Mouse (Mus musculus) naive thymus-derived CD4-positive, alpha-beta T cell, adult 2 months (primary cell): ENCODE data around the gene Tnfaip8l2.
"Not testable (repeated sequence)": the region's sequence is repeated elsewhere in the genome, so short reads cannot be mapped to it uniquely, and the experiment has no call there.

Experiments used
- DNase-seq: peaks from one replicate; pipeline ENCODE4 v3.0.0-alpha.2; 2011; ENCODE audit warnings: low read depth

Gene Tnfaip8l2

GRCm38 (mm10) chr3:95159987-95160963, 18.1 kb upstream of the Tnfaip8l2 start, which contains the start of gene Sema6c:
Gene Sema6c (plus strand): TSS chr3:95160457.
- peak; percentile 90 for DNase-seq

GRCm38 (mm10) chr3:95159511-95159986, 17.4 kb upstream of the Tnfaip8l2 start:
- DNase-seq, result no peak

DNA sequence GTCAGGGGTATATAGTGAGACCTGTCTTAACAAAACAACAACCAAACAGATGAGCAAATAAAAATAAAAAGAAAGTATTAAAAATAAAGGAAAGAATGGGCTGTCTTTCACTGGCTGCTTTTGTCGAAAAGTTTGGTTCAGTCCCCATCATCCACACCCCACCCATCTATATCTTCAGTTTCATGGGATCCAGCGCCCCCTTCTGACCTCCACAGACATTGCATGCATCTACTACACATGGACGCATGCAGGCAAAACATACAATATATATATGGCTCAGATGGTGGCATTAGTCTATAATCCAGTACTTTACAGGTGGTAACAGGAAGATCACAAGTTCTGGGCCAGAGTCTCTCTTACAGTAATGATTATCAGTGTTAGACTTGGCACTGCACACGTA, 11.7 kb upstream of the Tnfaip8l2 start:
- DNase-seq, result peak; percentile 86

- DNase-seq, result no peak
Measured at GRCm38 (mm10) chr3:95147924-95148323, 5.8 kb upstream of the Tnfaip8l2 start.

GRCm38 (mm10) chr3:95142617-95143011, 454 bp upstream of the Tnfaip8l2 start:
- DNase-seq, result peak; percentile 95

- peak; percentile 84 for DNase-seq
Measured at GRCm38 (mm10) chr3:95141474-95141873, 686 bp downstream of the Tnfaip8l2 start.

GRCm38 (mm10) chr3:95140795-95141194, 1.4 kb downstream of the Tnfaip8l2 start:
- DNase-seq, result no peak

GRCm38 (mm10) chr3:95140289-95140595, 1.9 kb downstream of the Tnfaip8l2 start:
- DNase-seq, result no peak

- no peak for DNase-seq
Measured at GRCm38 (mm10) chr3:95139586-95140288, 2.4 kb downstream of the Tnfaip8l2 start.

DNA sequence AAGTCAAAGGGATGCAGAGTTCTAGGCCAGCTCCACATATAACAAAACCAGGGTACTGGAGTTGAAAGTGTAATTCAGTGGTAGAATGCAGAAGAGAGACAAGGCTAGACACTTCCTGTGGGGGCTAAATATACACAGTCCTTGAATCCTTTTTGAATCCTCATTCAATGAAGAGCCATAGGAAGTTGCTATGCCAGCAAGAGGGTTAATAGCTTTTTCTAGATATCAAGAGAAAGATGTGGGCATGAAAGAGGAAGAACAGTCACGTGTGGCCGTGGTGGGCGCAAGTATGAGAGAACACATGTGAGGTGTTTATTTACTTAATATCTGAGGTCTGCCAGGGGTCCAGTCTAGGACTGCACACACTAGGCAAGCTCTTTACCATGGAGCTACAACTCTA, 5.8 kb downstream of the Tnfaip8l2 start:
- DNase-seq, result peak; percentile 38

DNA sequence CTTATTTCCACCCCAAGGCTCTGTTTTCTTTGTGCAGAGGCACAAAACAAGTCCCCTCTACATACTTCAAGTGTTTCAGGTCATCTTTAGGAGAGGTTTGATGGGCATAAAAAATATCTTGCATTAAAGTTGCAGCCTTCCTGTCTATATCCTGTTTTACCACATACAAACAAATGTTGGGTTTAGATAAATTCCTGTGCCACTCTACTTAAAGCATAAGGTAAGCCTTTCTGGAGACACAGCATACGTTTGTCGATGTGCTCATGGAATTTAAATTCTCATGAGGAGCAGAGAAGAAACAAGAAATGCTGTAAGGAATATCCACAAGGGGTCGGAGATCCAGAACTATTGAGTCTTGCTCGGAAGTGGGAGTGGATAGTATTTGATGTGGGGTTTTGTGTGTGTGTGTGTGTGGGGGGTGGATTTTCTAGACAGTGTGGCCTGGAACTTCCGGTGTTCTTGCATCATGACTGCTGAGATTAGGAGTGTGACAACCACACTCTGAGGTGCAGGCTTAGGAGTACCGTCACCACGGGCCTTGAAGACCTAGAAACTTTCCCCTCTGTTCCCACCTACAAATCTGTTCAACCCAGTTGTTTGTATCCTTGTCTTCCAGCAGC, 6.6 kb downstream of the Tnfaip8l2 start:
- peak; percentile 89 for DNase-seq

DNA sequence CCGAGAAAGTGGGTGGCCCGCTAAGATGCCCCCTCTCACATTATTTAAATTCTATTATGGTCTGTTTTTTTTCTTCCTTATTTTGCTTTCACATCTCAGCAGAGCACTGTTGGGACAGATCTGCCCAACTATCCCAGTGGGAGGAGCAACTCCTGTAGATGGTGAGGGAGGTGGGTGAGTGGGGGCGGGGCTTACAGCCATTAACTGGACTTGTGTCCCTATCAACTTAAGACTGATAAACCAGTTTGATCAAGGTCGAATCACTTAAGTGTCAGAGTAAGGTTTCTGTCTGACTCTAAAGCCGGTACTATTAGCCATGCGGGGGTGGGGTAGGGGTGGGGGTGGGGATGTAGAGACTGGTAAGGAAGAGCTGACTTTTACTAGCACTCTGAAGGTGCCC, 7.1 kb downstream of the Tnfaip8l2 start:
- no peak for DNase-seq

GRCm38 (mm10) chr3:95134133-95134532, 8.0 kb downstream of the Tnfaip8l2 start:
- DNase-seq, result not testable (repeated sequence)

DNA sequence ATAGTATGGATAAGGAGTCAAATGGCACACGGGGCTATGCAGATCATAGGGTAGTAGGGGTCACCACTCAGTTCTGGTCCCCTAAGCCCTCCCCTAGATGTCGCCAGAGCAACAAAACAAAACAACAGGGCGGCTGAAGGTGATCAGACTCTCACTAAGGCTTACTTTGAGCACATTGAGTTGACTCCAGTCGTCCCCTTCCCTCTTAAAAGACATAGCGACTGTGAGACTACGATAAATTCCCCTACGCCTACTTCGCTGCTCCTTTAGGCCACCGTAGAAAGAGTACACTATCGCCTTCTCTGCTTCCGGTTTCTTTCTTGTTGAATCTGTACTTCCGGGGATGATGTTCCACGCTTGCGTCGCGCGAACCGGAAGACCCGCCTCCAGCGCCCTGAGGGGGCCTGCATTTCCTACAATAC, 8.5 kb downstream of the Tnfaip8l2 start, which contains the start of the genes Scnm1 and Lysmd1:
Gene Scnm1 (minus strand): TSS at position 332 of the 422 bp plus-strand sequence.
Gene Lysmd1 (plus strand): TSS at position 409 of the 422 bp plus-strand sequence.
- peak; percentile 95 for DNase-seq

- peak; percentile 24 for DNase-seq
Measured at GRCm38 (mm10) chr3:95133176-95133575, 9.0 kb downstream of the Tnfaip8l2 start.

- DNase-seq, result not testable (repeated sequence)
Measured at GRCm38 (mm10) chr3:95132389-95132788, 9.8 kb downstream of the Tnfaip8l2 start.

DNA sequence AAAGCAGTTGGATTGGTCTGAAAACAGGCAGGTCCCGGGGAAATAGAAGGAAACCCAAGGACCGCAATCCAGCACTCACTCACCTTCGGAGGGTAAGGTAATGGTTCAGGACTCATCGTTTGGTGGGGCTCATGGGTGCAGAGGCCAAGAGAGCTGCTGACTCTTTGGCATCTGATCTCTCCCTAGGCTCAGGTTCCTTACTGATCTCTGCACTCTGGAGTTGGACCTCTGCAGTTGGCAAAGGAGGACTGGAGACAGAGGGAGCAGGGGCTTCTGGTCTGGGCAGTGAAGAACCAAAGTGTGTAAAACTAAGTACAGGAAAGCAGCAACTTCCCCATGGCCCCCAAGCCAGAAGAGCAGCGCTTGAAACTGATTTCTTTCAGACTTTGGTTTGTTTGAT, 12.1 kb downstream of the Tnfaip8l2 start:
- no peak for DNase-seq

DNA sequence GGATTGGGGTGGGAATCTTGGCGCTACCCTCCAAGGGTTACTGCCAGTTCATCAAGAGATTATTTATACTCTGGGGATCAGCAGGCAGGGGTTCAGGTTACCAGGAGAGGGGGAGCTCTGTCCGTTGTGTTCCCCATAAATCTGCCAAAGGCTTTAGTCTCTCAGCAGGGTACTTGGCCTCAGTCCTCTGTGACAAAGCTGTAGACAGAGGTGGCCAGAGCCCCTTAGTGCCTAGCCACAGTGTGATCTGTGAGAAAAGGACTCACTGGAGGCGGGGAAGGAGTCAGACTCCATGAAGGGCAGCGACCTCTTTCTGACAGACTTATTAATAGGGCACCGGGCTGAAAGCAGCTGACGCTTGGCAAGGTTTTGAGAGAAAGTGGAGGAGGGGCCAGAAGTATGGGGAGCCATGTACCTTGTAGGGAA, 12.9 kb downstream of the Tnfaip8l2 start:
- no peak for DNase-seq

- no peak for DNase-seq
Measured at GRCm38 (mm10) chr3:95124972-95125371, 17.2 kb downstream of the Tnfaip8l2 start.

DNA sequence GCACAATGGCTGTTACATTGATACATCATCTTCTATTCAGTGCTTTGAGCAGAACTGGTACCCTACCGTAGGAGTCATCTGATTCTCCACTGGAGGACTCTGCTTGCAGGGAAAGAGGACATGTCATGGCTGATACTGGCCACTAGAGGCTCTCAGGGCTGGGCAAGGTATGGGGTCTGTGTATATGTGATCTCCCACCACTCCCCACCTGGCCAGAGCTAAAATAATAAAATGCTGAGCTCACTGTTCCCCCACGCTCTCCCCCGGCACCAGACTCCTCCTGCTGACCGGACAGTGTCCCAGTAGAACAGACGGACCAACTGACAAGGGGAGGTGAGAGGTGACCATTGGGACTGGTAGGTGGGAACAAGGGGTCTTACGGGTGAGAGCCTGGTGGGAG, 17.9 kb downstream of the Tnfaip8l2 start, which contains the start of gene Tmod4:
Gene Tmod4 (plus strand): TSS at position 231 of the 400 bp plus-strand sequence.
- DNase-seq, result peak; percentile 42

DNA sequence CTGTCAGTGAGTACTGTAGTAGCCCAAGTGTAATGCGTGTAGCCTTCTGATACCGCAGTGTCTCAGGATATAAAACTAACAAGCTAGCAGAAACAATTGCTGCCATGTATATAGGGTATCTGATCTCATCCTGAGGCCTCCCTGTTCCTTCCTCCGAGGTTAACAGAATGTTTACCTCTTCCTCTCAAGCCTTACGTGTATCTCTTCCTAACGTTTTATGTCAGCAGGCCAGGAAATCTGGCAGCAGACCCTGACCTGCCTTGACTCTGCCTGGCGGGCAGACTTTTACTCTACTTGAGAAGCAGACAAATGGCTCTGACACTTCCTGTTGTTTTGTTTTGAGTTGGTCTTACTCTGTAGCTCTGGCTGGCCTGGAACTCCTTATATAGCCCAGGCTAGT, 20.6 kb downstream of the Tnfaip8l2 start:
- DNase-seq, result no peak

DNA sequence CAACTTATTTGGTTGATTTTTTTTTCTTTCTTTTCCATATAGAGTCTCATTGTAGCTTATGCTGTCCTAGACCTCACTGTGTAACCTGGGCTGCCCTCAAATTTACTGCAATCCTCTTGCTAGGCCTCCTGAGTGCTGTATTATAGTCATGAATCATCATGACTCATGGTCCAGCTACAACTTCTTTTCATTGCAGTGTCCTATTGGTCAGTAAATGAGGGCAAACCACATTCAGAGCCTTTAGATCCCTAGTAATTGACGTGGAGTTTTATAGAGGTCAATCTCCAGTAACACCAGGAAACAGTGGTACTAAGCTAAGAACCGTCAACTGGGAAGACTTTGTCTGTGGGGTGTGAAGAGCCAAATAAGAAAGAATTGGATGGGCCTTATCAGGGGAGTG, 24.4 kb downstream of the Tnfaip8l2 start:
- no peak for DNase-seq
